ENCODE assay signal across 8 mouse cellular contexts in genomic region chr7:63939397-63939951, GRCm38 (mm10). TPM values are rescaled to one million over a fixed set of nuclear protein-coding genes. Genes with fewer than 3 reads are reported as not detected.
DNase-seq lines count a peak whose midpoint lies in the region; ATAC-seq and TF ChIP-seq lines count a peak whose summit lies in the region.

No protein-coding gene starts in this region.

- ATAC-seq in forebrain, embryonic 11.5 days (replicated peaks; ENCODE audit: low FRiP score): peak; percentile 35; the same call in 1 of the 2 replicates
- peak; percentile 39 for ATAC-seq in stomach, postnatal 0 days (ENCODE audit: low FRiP score, low TSS enrichment)

- no peaks in the 10 kb centered on the region for H3K9me3 ChIP-seq in forebrain, embryonic 11.5 days (ENCODE audit: control insufficient read depth, low read length)
- no peaks in the 10 kb centered on the region for H3K9me3 ChIP-seq in limb, embryonic 10.5 days (replicated peaks)
- no peaks in the 10 kb centered on the region for H3K9me3 ChIP-seq in midbrain, embryonic 10.5 days (replicated peaks)
- H3K9me3 ChIP-seq in stomach, postnatal 0 days (ENCODE audit: control insufficient read depth, low read length): no peaks in the 10 kb centered on the region

- WGBS in forebrain, embryonic 11.5 days: 1% methylated on average over 36 of the region's 39 CpGs
- 1% methylated on average over 38 of the region's 39 CpGs for WGBS in limb, embryonic 10.5 days
- under 1% methylated on average over 37 of the region's 39 CpGs for WGBS in midbrain, embryonic 10.5 days
- WGBS in stomach, postnatal 0 days: under 1% methylated on average over 35 of the region's 39 CpGs

- TF ChIP-seq EP300 in stomach, postnatal 0 days (optimal IDR thresholded peaks at IDR 0.05): no peak

- TF ChIP-seq POLR2A in bone marrow macrophage, adult 2 months (IDR thresholded peaks at IDR 0.05; ENCODE audit: borderline replicate concordance, low read depth, low read length): no peak

- no peak for TF ChIP-seq CTCF in bone marrow macrophage, adult 2 months (IDR thresholded peaks at IDR 0.05; ENCODE audit: low read depth, low read length)
- TF ChIP-seq CTCF in stomach, postnatal 0 days (IDR thresholded peaks at IDR 0.05; ENCODE audit: low read depth): peak; percentile 55

- H3K4me1 ChIP-seq in bone marrow macrophage, adult 2 months (ENCODE audit: control insufficient read depth, insufficient read depth, low read length): peaks cover 34% of the 10 kb centered on the region
- peaks cover 12% of the 10 kb centered on the region for H3K4me1 ChIP-seq in forebrain, embryonic 11.5 days (replicated peaks; ENCODE audit: control insufficient read depth, insufficient read depth, low read length)
- H3K4me1 ChIP-seq in limb, embryonic 10.5 days: peaks cover 44% of the 10 kb centered on the region
- peaks cover 47% of the 10 kb centered on the region for H3K4me1 ChIP-seq in midbrain, embryonic 10.5 days
- H3K4me1 ChIP-seq in stomach, postnatal 0 days (replicated peaks; ENCODE audit: control insufficient read depth, insufficient read depth): 0 out of 2 replicates have a peak, but pooled peaks cover 2% of the 10 kb centered on the region

- H3K27ac ChIP-seq in bone marrow macrophage, adult 2 months (ENCODE audit: insufficient read depth, low read depth, low read length): peak overlapping the region; percentile 86
- H3K27ac ChIP-seq in forebrain, embryonic 11.5 days (ENCODE audit: low read depth, low read length): peak overlapping the region; percentile 63
- H3K27ac ChIP-seq in limb, embryonic 10.5 days: peak overlapping the region; percentile 97
- peak overlapping the region; percentile 98 for H3K27ac ChIP-seq in midbrain, embryonic 10.5 days (replicated peaks)
- H3K27ac ChIP-seq in stomach, postnatal 0 days (replicated peaks): peak overlapping the region; percentile 97

- intact Hi-C loops in heart, postnatal 25 days (cut with DNase I): loop anchor here (2.0 to 5.0 kb wide), 2 partner anchors 118 to 215 kb away; no protein-coding TSS in a partner anchor

- peak; percentile 65 to 70 for DNase-seq in layer of hippocampus, adult 8-10 months (ENCODE audit: low spot score in 2 of 2)
- DNase-seq in layer of hippocampus, adult 18-20 months (ENCODE audit: low spot score in 2 of 2): no peak
- peak; percentile 85 for DNase-seq in forebrain, embryonic 11.5 days (ENCODE audit: low spot score)
- DNase-seq in heart, postnatal 25 days (ENCODE audit: low spot score): peak; percentile 76
- DNase-seq in limb, embryonic 10.5 days (ENCODE audit: low spot score): peak; percentile 81
- DNase-seq in midbrain, embryonic 10.5 days (ENCODE audit: low spot score): peak; percentile 77
- DNase-seq in stomach, postnatal 0 days (ENCODE audit: low spot score): peak; percentile 79

- peak overlapping the region; percentile 72 for H3K9ac ChIP-seq in forebrain, embryonic 11.5 days (ENCODE audit: low read length)
- peak overlapping the region; percentile 79 for H3K9ac ChIP-seq in stomach, postnatal 0 days (ENCODE audit: low read length)

- H3K4me3 ChIP-seq in bone marrow macrophage, adult 2 months (ENCODE audit: insufficient read depth, low read length): peak overlapping the region; percentile 82
- H3K4me3 ChIP-seq in forebrain, embryonic 11.5 days (ENCODE audit: low read depth, low read length): peak overlapping the region; percentile 86
- peak overlapping the region; percentile 86 for H3K4me3 ChIP-seq in limb, embryonic 10.5 days
- H3K4me3 ChIP-seq in midbrain, embryonic 10.5 days: peak overlapping the region; percentile 96
- peak overlapping the region; percentile 86 for H3K4me3 ChIP-seq in stomach, postnatal 0 days (ENCODE audit: low read depth, low read length)

- H3K36me3 ChIP-seq in forebrain, embryonic 11.5 days (ENCODE audit: control insufficient read depth, insufficient read depth, low read length): no peaks in the 10 kb centered on the region
- no peaks in the 10 kb centered on the region for H3K36me3 ChIP-seq in limb, embryonic 10.5 days
- H3K36me3 ChIP-seq in midbrain, embryonic 10.5 days: no peaks in the 10 kb centered on the region
- no peaks in the 10 kb centered on the region for H3K36me3 ChIP-seq in stomach, postnatal 0 days (ENCODE audit: control insufficient read depth, insufficient read depth, low read length)

- H3K27me3 ChIP-seq in forebrain, embryonic 11.5 days (ENCODE audit: control insufficient read depth, insufficient read depth, low read length): 0 out of 2 replicates have a peak, but pooled peaks cover 2% of the 10 kb centered on the region
- H3K27me3 ChIP-seq in limb, embryonic 10.5 days (ENCODE audit: low read depth, poor library complexity, severe bottlenecking): 0 out of 2 replicates have a peak, but pooled peaks cover 3% of the 10 kb centered on the region
- H3K27me3 ChIP-seq in midbrain, embryonic 10.5 days (ENCODE audit: low read depth, poor library complexity, severe bottlenecking): peaks cover 20% of the 10 kb centered on the region
- H3K27me3 ChIP-seq in stomach, postnatal 0 days (ENCODE audit: control insufficient read depth, insufficient read depth, low read length): no peaks in the 10 kb centered on the region

- H3K4me2 ChIP-seq in forebrain, embryonic 11.5 days (ENCODE audit: low read depth, low read length, severe bottlenecking): peak overlapping the region; percentile 95
- peak overlapping the region; percentile 86 for H3K4me2 ChIP-seq in stomach, postnatal 0 days (replicated peaks; ENCODE audit: low read depth)

RNA-seq across cellular contexts. Expression of gene Klf13, which starts 0.8 kb away (rescaled TPM):
- total RNA-seq in layer of hippocampus, adult 8-10 months (2022): 100 to 1,000 TPM; 169 to 188 (median 176) TPM
- 100 to 1,000 TPM; 202 to 217 TPM for total RNA-seq in layer of hippocampus, adult 18-20 months (2021)
- 73.0 and 75.3 TPM in 2 replicates for polyA plus RNA-seq in bone marrow macrophage, adult 2 months (2012; ENCODE audit: insufficient read depth, insufficient read length, missing spikeins)
- polyA plus RNA-seq in forebrain, embryonic 11.5 days (2014; fragmentation: Nextera tagmentation; extraction: Ambion mirVana): 26.6 and 28.1 TPM in 2 replicates
- 10 to 100 TPM; 43.8 to 63.8 TPM for total RNA-seq in heart, postnatal 25 days (2021)
- 17.2 and 17.9 TPM in 2 replicates for polyA plus RNA-seq in limb, embryonic 10.5 days (2016; fragmentation: Nextera tagmentation; extraction: Ambion mirVana)
- 29.6 and 34.1 TPM in 2 replicates for polyA plus RNA-seq in midbrain, embryonic 10.5 days (2016; fragmentation: Nextera tagmentation; extraction: Ambion mirVana)
- polyA plus RNA-seq in stomach, postnatal 0 days (2015; fragmentation: Nextera tagmentation; extraction: Ambion mirVana): 25.0 and 26.9 TPM in 2 replicates

RNA-seq across cellular contexts. Expression of gene E030018B13Rik, which starts 22.8 kb away (rescaled TPM):
- total RNA-seq in layer of hippocampus, adult 8-10 months (2022): not detected
- total RNA-seq in layer of hippocampus, adult 18-20 months (2021): not detected
- not detected in 2 replicates for polyA plus RNA-seq in bone marrow macrophage, adult 2 months (2012; ENCODE audit: insufficient read depth, insufficient read length, missing spikeins)
- not detected in 2 replicates for polyA plus RNA-seq in forebrain, embryonic 11.5 days (2014; fragmentation: Nextera tagmentation; extraction: Ambion mirVana)
- not detected for total RNA-seq in heart, postnatal 25 days (2021)
- not detected in 2 replicates for polyA plus RNA-seq in limb, embryonic 10.5 days (2016; fragmentation: Nextera tagmentation; extraction: Ambion mirVana)
- not detected in 2 replicates for polyA plus RNA-seq in midbrain, embryonic 10.5 days (2016; fragmentation: Nextera tagmentation; extraction: Ambion mirVana)
- not detected in 2 replicates for polyA plus RNA-seq in stomach, postnatal 0 days (2015; fragmentation: Nextera tagmentation; extraction: Ambion mirVana)

Comparison
In these comparisons a context has a peak if more than half of its experiments do, and no peak if none do; other contexts are left out.
1. DNase-seq: peak in layer of hippocampus, adult 8-10 months (2 of 2), forebrain, embryonic 11.5 days (single experiment), heart, postnatal 25 days (single experiment), limb, embryonic 10.5 days (single experiment), midbrain, embryonic 10.5 days (single experiment) and stomach, postnatal 0 days (single experiment); none in layer of hippocampus, adult 18-20 months (0 of 2).
2. Peak in every context shown above with its lines, with median percentiles within 50 percentile points of each other: H3K27ac ChIP-seq and H3K4me3 ChIP-seq.